Mouse (Mus musculus) hindbrain, embryonic 14.5 days (tissue): ENCODE measurements around the gene Ercc4. TPM values are rescaled to one million over a fixed set of nuclear protein-coding genes. Genes with fewer than 3 reads are reported as not detected.

Source experiments
- ATAC-seq: fragments of 200-750 bp; cut with Nextera tagmentation; 2 replicates; pipeline ENCODE4 v1.8.0; 2017; ENCODE audit warnings: moderate number of reproducible peaks, mild to moderate bottlenecking, moderate TSS enrichment, moderate library complexity; ENCODE audit not compliant: low FRiP score
- DNase-seq: peaks from one replicate; pipeline ENCODE4 v3.0.0-alpha.2; 2015; ENCODE audit warnings: low spot score
- H3K27ac ChIP-seq: fragments of 300-500 bp; sonication (generic); 2 replicates; pipeline ENCODE4 v1.5.1; 2014; ENCODE audit warnings: mild to moderate bottlenecking, moderate library complexity
- H3K27me3 ChIP-seq: fragments of 300-500 bp; sonication (generic); 2 replicates; pipeline ENCODE4 v1.6.1; 2014; ENCODE audit warnings: mild to moderate bottlenecking, low read length, mixed read lengths; ENCODE audit not compliant: control insufficient read depth, insufficient read depth
- H3K36me3 ChIP-seq: fragments of 300-500 bp; sonication (generic); replicated peaks from 2 replicates; pipeline ENCODE4 v1.6.1; 2014; ENCODE audit not compliant: control insufficient read depth, insufficient read depth
- H3K4me1 ChIP-seq: fragments of 300-500 bp; sonication (generic); replicated peaks from 2 replicates; pipeline ENCODE4 v1.6.1; 2014; ENCODE audit warnings: antibody characterized with exemption, low read length, mixed read lengths; ENCODE audit not compliant: control insufficient read depth, insufficient read depth
- H3K4me2 ChIP-seq: fragments of 300-500 bp; sonication (generic); replicated peaks from 2 replicates; pipeline ENCODE4 v1.6.1; 2014; ENCODE audit warnings: mild to moderate bottlenecking, moderate library complexity
- H3K4me3 ChIP-seq: fragments of 300-500 bp; sonication (generic); replicated peaks from 2 replicates; pipeline ENCODE4 v1.5.1; 2014; ENCODE audit warnings: mild to moderate bottlenecking, low read length
- H3K9ac ChIP-seq: fragments of 300-500 bp; sonication (generic); 2 replicates; pipeline ENCODE4 v1.6.1; 2014
- H3K9me3 ChIP-seq: fragments of 300-500 bp; sonication (generic); 2 replicates; pipeline ENCODE4 v1.6.1; 2016; ENCODE audit warnings: low read length; ENCODE audit not compliant: control insufficient read depth
- WGBS: fragments of 180-500 bp; shearing (Covaris S2); extraction: QIAGEN DNeasy Blood & Tissue Kit; methylation state at CpG from one replicate; pipeline ENCODE4 v1.1.7; 2014; 5-methylcytosine and 5-hydroxymethylcytosine counted together
- polyA plus RNA-seq: library from polyadenylated mRNA; unstranded; fragments of >200 nt; fragmentation: Nextera tagmentation; extraction: Ambion mirVana; gene quantifications from 2 replicates; pipeline ENCODE4 v1.2.1, GENCODE M21; 2014

The Ercc4 gene
- polyA plus RNA-seq, 1 experiment from 2014 or later = 16.3 TPM

DNA sequence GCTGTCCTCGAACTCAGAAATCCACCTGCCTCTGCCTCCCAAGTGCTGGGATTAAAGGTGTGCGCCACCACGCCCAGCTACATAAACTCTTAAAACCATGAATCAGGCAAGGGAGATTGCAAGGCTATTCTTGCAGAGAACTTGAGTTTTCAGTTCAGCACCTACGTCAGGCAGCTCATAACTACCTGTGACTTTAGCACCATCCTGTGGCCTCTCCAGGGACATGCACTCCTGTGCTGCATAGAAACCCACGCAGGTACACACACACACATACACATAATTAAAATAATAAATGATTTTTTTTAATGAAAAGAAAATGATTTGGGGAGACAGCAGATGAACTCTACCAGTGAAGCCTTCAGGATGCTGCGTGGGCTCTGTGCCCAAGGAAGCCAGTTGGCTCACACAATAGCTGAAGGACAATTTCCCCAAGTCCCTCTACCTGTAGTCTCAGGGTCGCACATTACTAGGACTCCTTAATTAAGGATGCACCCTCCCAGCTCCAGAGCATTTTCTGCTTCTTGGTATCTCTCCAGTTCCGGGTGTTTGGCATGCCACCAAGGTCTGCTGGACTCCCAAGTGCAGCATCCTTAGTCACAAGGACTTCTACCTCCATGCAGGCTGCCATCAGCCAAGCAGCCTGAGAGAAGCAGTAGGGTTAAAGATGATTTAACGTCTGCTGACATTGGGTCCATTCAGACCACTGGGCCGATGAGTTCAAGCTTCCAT lies 35.4 kb downstream of the Ercc4 start:
- Histone ChIP-seq H3K9ac (no peak overlapping the region), H3K36me3 (peaks cover 74% of the 10 kb centered on the region), H3K4me3 (no peak overlapping the region), H3K9me3 (no peaks in the 10 kb centered on the region), H3K27me3 (no peaks in the 10 kb centered on the region), H3K27ac (no peak overlapping the region), H3K4me1 (no peaks in the 10 kb centered on the region), H3K4me2 (no peak overlapping the region)
- 94% methylated on average over 10 of the region's 10 CpGs for WGBS
- ATAC-seq (no peak), DNase-seq (no peak)

DNA sequence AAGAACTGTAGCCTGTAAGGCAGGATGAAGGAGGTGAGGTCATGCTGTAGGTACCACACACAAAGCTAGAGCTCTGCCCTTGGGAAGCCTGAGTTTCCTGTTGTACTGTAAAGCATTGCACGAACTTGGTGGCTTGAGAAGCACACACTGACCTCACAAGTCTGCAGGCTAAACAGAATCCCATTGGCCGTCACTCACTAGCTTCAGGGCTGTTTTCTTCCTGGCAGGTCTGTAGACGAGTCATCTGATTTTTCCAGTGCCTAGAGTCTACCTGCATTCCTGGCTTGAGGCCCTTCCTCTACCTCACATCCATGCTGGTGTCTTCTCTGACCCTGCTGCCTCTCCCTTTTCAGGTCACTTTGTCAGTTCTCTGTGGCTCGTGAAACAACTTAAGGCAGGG lies 36.7 kb downstream of the Ercc4 start:
- no peaks in the 10 kb centered on the region for H3K9me3 ChIP-seq
- H3K27ac ChIP-seq = no peak overlapping the region
- H3K4me3 ChIP-seq = no peak overlapping the region
- no peaks in the 10 kb centered on the region for H3K27me3 ChIP-seq
- no peak overlapping the region for H3K4me2 ChIP-seq
- no peak overlapping the region for H3K9ac ChIP-seq
- H3K36me3 ChIP-seq = peaks cover 73% of the 10 kb centered on the region
- WGBS = 96% methylated on average over 4 of the region's 4 CpGs
- DNase-seq (no peak), ATAC-seq (no peak)
- no peaks in the 10 kb centered on the region for H3K4me1 ChIP-seq

DNA sequence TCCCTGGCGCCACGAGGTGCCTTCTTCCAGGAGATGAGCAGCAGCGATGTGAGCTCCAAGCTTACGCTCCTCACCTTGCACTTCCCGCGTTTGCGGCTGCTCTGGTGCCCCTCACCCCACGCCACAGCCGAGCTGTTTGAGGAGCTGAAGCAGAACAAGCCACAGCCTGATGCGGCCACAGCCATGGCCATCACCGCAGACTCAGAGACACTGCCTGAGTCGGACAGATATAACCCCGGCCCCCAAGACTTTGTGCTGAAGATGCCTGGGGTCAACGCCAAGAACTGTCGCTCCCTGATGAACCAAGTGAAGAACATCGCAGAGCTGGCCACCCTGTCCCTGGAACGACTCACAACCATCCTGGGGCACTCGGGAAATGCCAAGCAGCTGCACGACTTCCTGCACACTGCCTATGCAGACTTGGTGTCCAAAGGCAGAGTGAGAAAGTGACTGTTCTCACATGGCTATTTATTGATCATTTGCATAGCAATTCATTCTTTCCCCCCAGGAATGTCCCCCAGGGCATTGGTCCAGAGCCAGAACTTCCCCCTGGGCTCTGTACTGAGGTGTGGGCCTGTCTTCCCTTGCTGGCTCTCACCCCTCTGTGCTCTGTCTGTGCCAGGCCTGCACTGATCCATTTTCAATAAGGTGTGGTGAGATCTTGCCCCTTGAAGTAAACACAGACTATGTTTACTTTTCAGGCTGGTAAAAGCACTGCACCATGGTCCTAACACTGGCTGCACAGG lies 38.5 kb downstream of the Ercc4 start:
- H3K4me2 ChIP-seq = no peak overlapping the region
- ATAC-seq = no peak
- peaks cover 68% of the 10 kb centered on the region for H3K36me3 ChIP-seq
- DNase-seq = no peak
- WGBS = 90% methylated on average over 19 of the region's 19 CpGs
- H3K27ac ChIP-seq = no peak overlapping the region
- H3K9ac ChIP-seq = no peak overlapping the region
- no peak overlapping the region for H3K4me3 ChIP-seq
- H3K9me3 ChIP-seq = no peaks in the 10 kb centered on the region
- H3K4me1 ChIP-seq = no peaks in the 10 kb centered on the region
- no peaks in the 10 kb centered on the region for H3K27me3 ChIP-seq

DNA sequence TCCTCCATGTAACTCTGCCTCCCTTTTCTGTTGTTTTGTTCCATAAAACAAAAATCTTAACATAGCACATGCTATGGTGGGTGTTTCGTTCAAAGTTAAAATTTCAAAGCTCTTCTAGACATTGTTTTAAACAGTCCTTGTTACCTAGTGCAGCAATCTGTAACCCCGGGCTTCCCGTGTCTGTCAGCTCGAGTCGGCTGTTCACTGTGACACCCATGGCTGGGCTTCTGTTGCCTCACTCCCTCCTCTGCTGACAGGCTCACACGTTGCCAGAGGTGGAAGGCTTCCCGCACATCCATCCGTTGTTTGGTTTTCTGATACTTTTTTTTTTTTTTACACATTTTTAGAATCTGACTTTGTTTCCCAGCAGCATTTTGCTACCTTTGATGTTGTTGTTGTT lies 40.5 kb downstream of the Ercc4 start:
- Histone ChIP-seq H3K9ac (no peak overlapping the region), H3K27ac (no peak overlapping the region), H3K4me3 (no peak overlapping the region), H3K4me1 (no peaks in the 10 kb centered on the region), H3K27me3 (no peaks in the 10 kb centered on the region), H3K36me3 (peaks cover 48% of the 10 kb centered on the region), H3K9me3 (no peaks in the 10 kb centered on the region), H3K4me2 (no peak overlapping the region)
- 92% methylated on average over 8 of the region's 8 CpGs for WGBS
- DNase-seq (no peak), ATAC-seq (no peak)

DNA sequence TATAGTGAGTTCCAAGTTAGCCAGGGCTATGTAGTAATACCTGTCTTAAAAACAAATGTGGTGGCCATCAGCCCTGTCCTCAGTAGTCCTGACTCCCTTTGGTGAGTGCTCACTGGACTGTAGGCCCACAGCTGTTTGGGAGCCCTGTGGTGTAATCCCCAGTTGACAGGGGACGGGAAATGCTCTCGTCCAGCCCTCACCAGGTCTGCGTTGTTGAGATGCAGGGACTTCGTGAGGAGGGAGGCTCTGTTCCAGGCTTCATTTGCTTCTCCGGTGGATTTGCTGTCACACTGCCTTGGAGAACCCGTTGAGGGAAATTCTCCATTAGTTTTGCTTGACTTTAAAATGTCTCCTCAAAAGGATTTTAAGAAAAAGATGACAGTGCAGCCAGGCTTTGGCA lies 41.3 kb downstream of the Ercc4 start:
- DNase-seq (no peak), ATAC-seq (no peak)
- 82% methylated on average over 6 of the region's 6 CpGs for WGBS
- Histone ChIP-seq H3K36me3 (peaks cover 45% of the 10 kb centered on the region), H3K9ac (no peak overlapping the region), H3K4me3 (no peak overlapping the region), H3K27me3 (no peaks in the 10 kb centered on the region), H3K9me3 (no peaks in the 10 kb centered on the region), H3K27ac (no peak overlapping the region), H3K4me1 (no peaks in the 10 kb centered on the region), H3K4me2 (no peak overlapping the region)

DNA sequence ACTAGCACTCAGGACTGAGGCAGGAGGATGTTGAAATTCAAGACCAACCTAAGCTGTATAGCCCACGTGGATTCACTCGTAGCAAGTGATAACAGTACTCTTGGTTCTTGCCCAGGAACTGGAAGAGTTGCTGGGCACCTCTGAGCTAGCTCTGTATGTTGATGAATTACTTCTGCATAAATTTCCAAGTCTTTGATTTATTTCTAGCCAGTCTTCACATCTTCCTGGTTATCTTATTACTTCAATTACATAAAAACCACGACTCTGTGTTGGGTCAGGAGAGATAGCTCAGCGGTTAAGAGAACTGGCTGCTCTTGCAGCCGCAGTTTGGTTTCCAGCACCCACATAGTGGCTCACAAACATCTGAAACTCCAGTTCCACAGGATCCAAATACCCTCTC lies 43.0 kb downstream of the Ercc4 start:
- Histone ChIP-seq H3K27me3 (no peaks in the 10 kb centered on the region), H3K27ac (no peak overlapping the region), H3K4me1 (no peaks in the 10 kb centered on the region), H3K9ac (no peak overlapping the region), H3K36me3 (peaks cover 30% of the 10 kb centered on the region), H3K4me3 (no peak overlapping the region), H3K9me3 (no peaks in the 10 kb centered on the region), H3K4me2 (no peak overlapping the region)
- ATAC-seq (no peak), DNase-seq (no peak)
- 93% methylated on average over 5 of the region's 5 CpGs for WGBS

DNA sequence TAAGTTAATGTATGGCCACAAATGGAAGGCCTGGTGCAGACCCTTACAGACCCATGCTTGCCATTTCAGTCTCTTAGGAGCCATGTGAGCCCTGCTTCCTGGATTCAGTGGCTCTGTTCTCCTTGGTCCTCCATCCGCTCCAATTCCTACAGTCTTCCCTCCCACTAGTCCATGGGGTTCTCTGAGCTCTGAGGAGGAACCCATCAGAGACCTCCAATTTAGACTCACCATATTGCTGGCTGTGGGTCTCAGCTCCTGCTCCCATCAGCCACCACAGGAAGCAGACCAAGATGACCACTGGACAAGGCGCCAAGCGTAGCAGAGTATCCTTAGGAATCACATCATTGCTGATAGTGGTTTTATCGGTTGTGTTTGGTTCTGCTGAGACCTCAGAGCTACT lies 43.7 kb downstream of the Ercc4 start:
- H3K27ac ChIP-seq = no peak overlapping the region

DNA sequence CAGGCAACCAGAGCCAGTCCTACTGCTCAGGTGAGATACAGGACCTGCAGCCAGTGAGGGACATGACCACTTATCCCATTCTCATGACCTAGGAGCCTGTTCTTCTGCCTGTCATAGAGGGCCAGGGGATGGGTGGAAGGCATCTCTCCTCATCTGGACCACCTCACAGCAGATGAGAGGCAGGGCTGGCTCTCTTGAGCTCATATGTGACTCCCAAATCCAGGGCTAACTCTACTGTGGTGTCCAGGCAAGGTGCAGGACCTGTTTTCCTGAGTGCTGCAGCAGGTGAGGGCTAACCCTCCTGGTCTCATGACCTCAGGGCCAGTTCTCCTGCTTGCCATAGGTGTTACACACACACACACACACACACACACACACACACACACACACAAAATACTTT lies 44.9 kb downstream of the Ercc4 start:
- H3K36me3 ChIP-seq = peaks cover 11% of the 10 kb centered on the region
- no peak overlapping the region for H3K4me2 ChIP-seq
- no peaks in the 10 kb centered on the region for H3K27me3 ChIP-seq
- no peak overlapping the region for H3K9ac ChIP-seq
- no peak for ATAC-seq
- no peaks in the 10 kb centered on the region for H3K9me3 ChIP-seq
- no peak for DNase-seq
- no peak overlapping the region for H3K27ac ChIP-seq
- H3K4me3 ChIP-seq = no peak overlapping the region
- H3K4me1 ChIP-seq = peaks cover 7% of the 10 kb centered on the region

More for the DNA sequence above, 43.7 kb downstream of the Ercc4 start:
- Histone ChIP-seq H3K4me1 (no peaks in the 10 kb centered on the region), H3K9ac (no peak overlapping the region), H3K9me3 (no peaks in the 10 kb centered on the region), H3K4me2 (no peak overlapping the region), H3K4me3 (no peak overlapping the region), H3K27me3 (no peaks in the 10 kb centered on the region), H3K36me3 (peaks cover 22% of the 10 kb centered on the region)
- ATAC-seq = no peak
- WGBS = 94% methylated on average over 4 of the region's 4 CpGs
- DNase-seq = no peak

DNA sequence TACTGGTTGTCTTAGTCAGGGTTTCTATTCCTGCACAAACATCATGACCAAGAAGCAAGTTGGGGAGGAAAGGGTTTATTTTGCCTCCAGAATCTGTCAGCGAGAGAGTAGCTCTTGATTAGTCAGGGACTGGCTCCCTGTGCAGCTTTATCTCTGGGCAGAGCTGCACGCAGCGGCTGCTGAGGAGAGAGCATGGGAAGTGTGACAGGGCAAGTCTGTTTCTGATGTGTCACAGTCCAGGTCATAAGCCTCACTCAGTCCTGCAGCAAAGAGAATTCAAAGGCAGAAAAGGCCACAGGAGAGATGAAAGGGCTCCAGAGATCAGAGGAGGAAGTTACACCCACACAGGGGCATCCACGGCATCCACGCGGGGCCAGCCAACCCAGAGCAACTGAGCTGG lies 47.8 kb downstream of the Ercc4 start:
- ATAC-seq = no peak
- Histone ChIP-seq H3K9ac (no peak overlapping the region), H3K4me1 (peaks cover 11% of the 10 kb centered on the region), H3K27me3 (no peaks in the 10 kb centered on the region), H3K4me3 (no peak overlapping the region), H3K36me3 (no peaks in the 10 kb centered on the region), H3K27ac (no peak overlapping the region), H3K9me3 (no peaks in the 10 kb centered on the region), H3K4me2 (no peak overlapping the region)
- 48% methylated on average over 6 of the region's 6 CpGs for WGBS
- DNase-seq = no peak
